Mouse (Mus musculus) G1E (cell line): Measurements from ENCODE around the gene Cdhr5.

Source experiments
- CTCF ChIP-seq: IDR thresholded peaks from 2 replicates; pipeline ENCODE4 v1.5.1; 2012; ENCODE audit warnings: low read depth, low read length, inconsistent platforms, mixed read lengths
- GATA1 ChIP-seq: IDR thresholded peaks from 2 replicates; pipeline ENCODE4 v1.6.1; 2012; ENCODE audit warnings: borderline replicate concordance, low read length, inconsistent platforms, mixed read lengths
- GATA2 ChIP-seq: IDR thresholded peaks from 2 replicates; pipeline ENCODE4 v1.6.1; 2012; ENCODE audit warnings: low read depth, low read length, inconsistent platforms, borderline replicate concordance
- POLR2AphosphoS5 ChIP-seq: IDR thresholded peaks from 2 replicates; pipeline ENCODE4 v1.6.1; 2012; ENCODE audit warnings: low read depth, low read length, inconsistent platforms; ENCODE audit not compliant: insufficient replicate concordance
- TAL1 ChIP-seq: conservative IDR thresholded peaks from 2 replicates; pipeline ENCODE4 v1.6.1; 2012; ENCODE audit warnings: low read depth, low read length, inconsistent platforms, mixed read lengths

GRCm38 (mm10) chr7:141315076-141315475 is 38.5 kb upstream of the Cdhr5 start:
- TF ChIP-seq CTCF (no peak), GATA1 (no peak), POLR2AphosphoS5 (no peak), TAL1 (no peak), GATA2 (no peak)
